Mouse (Mus musculus) embryo, embryonic 11.5 days (tissue): ENCODE results near the gene Piwil1.
"Not testable (repeated sequence)": the region's sequence is repeated elsewhere in the genome, so short reads cannot be mapped to it uniquely, and the experiment has no call there.

Source experiments
- DNase-seq: peaks from one replicate; pipeline ENCODE4 v3.0.0-alpha.2; 2012; ENCODE audit warnings: low read depth, low spot score

Gene Piwil1

DNA sequence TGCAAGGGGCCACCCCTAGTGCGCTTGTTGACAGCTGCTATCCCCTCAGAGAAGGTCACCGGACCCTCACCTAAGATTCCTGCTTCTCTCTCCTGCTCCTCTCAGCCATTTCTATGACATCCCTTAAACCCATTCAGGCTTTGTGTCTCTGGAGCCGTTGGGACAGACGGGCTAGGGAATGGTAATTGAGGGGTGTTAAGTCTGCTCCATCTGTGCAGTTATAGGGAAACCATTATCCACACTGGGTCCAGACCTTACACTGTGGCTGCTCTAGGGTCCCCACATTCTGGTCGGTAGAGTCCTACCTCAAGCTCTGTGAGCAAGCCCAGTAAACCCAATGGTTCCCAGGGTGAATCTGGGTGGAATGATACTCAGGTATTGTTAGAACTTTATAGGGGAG lies 6.6 kb downstream of the Piwil1 start:
- DNase-seq = no peak

DNA sequence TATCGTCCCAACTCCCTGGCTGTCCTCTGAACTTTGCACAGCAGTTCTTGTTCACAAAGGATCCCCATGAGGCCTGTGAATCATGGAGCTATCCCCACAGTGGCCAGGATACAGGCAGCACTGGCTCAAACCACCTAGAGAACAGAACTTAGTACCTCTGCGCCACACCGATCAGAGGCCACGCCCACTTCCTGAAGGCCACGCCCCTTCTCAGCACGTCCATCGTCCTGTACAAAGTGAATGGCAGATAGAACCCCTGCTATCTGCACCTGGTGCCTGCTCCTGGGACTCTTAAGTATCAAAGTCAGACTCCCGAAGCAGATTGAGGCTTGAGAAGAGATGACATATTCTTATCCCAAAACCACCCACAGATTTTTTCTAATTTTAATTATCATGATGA lies 8.3 kb downstream of the Piwil1 start:
- no peak for DNase-seq

DNA sequence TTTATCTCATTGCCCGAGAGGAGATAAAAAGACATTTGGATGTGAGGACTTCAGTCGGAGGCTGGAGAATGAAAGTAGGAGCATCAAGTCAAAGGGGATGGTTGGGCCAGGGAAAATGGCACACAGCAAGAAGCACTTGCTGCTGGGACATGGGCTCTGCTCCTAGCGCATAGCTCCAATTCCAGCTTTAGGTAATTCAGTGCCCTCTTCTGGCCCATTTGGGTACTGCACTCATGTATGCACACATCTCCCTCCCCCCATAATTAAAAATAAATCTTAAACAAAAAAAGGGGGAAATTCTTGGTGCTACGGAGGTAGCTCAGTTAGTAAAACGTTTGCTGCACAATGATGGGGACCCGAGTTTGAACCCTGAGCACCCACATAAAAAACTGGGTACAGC lies 9.5 kb downstream of the Piwil1 start:
- no peak for DNase-seq

DNA sequence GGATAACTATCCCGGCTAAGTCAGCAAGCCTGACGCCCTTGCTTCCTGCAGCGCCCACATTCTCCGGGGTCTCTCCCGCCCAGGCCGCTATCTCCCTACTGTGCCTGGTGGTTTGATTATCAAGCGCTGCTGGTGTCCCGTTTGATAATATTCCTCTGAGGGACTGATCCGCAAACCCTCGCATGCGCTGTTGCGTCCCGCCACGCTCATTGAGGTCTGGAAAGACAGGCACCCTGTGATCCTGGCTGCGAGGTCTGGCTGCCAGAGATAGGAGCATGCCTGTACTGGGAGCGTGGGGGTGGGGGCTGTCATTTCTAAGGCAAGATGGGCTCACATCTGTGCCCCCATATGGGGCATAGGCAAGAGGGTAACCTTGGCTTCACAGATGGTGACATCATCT lies 12.8 kb downstream of the Piwil1 start:
- DNase-seq = no peak

DNA sequence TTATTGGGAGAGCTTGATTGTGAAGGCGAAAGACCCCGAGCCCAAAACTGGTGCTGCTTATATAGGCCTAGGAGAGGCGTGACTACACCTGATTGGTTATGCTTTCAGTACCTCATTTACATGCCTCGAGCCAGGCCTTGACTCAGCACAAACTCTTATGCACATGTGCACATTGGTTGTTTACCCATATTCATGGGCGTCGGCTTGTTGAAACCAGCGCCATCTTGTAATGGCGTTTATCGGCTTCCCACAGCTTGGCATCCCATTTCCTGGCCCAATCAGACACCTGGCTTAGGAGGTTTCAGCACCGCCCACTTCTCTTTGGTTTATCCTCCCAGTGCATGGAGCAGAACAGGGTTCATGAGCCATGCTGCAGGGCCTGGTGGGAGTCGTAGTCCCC lies 18.1 kb downstream of the Piwil1 start:
- DNase-seq = not testable (repeated sequence)

DNA sequence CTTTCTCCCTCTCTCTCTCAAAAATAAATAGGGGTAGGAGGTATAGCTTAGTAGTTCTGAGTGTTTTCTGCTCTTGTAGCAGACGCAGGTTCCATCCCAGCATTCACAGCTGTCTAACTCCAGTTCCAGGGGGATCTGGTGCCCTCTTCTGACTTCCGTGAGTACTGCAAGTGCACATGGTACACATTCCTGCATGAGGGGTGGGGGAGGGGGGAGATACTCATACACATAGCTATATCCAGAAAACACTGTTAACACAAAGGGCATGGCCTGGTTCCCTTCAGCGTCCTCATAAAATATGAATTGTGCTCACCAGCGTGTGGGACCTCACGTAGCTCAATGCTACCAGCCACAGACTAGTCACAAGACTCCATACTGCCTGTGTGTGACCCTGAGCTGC lies 27.0 kb downstream of the Piwil1 start:
- DNase-seq = no peak

DNA sequence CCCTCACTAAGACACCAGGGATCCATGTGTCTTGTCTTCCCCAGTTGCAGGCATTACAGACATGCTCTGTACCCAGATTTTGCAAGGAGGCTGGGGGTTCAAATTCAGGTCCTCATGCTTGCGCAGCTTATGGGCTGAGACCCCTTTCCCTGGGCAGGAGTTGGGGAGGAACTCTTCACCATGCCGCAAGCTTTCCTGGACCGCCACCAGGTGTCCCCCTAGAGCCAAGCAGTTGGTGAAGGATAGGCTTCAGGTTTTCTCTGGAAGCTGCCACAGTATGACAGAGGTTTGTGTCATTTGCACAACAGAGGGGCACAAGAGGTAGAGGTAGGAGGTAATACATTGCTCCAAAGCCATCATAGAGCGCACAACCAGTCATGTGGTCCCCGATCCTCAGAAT lies 28.3 kb downstream of the Piwil1 start:
- DNase-seq = peak; percentile 26

DNA sequence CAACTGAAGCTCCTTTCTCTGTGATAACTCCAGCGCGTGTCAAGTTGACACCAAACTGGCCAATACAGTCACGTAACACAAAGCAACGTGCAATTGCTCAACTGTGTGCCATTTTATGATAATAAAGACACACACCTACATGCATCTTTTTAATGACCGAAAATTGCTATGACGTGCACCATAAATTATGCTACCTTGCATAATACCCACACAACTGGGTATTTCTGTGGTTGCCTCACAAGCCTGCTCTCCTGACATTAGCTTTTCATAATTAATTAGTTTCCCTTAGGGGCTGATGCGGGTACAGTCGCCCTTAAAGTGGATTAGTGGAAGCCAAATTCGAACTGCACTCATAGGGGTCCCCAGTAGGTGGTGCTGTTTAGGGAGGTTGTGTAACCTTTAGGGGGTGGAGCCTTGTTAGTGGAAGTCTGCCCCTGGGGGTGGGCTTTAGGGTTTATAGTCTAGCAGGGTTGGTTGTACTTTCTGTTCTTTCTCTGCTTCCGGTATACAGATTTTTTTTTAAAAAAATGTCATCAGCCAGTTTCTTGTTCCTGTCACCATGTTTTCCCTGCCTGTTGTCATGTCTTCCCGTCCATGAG lies 30.2 kb downstream of the Piwil1 start:
- no peak for DNase-seq

DNA sequence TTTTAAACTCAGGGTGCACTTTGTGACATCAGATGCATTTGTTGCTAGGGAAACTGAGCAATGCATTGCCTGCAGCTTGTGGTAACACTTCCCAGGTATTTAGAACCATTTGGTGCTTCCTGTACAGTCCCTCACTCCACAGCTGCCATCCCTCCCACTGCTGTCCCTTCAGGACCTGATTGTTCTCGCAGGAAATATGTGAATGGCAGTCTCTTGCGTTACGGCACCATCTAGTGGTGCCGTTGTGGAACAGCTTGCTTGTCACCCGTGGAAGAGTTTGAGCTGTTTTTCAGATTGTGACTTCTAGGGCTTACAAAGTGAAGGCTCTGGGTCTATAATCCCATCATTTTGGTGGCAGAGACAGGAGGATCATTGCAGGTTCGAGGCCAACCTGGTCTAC lies 31.6 kb downstream of the Piwil1 start:
- peak; percentile 74 for DNase-seq

DNA sequence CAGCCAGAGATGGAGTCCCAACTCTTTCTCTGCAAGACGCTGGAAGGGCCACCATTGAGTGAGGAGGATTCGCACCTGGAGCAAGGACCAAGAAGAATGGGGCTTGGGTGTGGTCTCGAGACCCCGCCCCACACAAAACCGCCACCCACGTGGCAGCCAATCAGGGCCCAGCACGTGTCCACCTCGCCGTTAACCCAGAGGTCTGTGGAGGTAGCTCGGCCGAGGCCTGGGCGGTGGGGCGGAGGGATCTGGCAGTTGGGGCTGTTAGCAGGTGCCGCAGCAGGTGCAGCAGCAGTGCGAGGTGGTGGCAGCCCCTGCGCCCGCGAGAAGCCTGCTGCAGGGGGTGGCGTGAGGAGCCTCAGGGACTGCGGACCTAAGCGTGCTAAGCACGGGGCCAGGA lies 33.6 kb downstream of the Piwil1 start:
- no peak for DNase-seq

DNA sequence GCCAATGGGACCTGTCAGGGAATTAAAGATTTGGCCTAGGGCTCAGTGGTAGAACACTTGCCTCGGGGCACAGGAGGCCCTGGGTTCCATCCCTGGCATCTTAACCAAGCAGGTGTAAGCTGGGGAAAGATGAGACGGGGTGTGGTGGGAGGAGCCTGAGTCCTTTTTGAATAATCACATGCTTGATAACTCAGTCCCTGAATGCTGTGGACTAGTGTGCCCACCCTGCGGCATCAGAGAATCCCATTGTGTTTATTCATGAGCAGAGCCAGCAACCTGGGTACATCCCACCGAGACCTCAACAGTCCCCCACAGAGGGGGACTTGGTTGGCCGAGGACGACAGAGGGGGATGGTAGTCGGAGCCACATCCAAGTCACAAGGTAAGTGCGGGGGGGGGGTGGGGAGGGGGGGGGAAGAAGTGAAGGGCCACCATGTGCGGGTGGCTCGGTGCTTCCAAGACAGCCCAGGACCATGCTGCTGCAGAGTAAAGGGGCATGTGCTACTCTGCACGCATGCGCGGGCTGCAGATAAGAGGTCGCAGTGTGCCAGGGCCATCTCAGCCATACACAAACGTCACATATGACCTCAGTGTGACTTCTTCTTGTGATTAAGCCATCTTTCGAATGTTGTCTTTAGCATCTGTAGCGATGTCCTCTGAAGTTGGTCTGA lies 37.0 kb downstream of the Piwil1 start:
- DNase-seq = no peak

DNA sequence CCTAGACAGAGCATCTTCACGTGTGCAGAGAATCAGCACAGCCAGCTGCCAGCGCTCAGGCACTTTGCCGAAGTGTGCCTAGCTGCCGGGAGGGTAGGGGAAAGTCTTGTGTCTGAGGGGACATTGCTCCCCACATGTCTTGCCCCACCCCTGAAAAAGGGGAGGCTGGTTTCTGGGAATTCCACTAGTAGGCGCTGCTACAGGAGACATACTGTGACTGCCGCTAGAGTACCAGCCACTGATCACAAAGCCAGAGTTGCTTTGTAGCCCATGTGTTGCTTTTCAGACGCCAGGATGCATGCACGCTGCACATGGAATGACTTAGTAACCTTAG lies 37.5 kb downstream of the Piwil1 start:
- DNase-seq = no peak

DNA sequence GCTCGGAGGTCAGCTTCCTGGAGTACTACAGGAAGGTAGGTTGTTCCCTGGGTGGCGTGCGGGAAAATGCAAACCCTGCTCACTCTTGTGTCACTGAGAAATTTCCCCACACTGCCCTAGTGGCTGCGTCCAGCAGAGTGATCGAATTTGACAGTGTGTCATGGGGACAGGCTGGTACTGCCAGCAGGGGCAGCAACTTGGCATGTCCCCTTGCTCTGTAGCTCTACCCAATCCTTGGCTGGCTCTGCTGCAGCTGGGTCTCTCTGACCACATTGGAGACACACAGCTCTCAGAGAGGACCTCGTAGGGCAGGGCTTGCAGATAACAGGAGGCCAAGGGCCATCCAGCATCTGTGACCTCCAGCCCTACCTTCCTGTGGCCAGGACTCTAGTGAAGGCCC lies 42.0 kb downstream of the Piwil1 start:
- DNase-seq = no peak

DNA sequence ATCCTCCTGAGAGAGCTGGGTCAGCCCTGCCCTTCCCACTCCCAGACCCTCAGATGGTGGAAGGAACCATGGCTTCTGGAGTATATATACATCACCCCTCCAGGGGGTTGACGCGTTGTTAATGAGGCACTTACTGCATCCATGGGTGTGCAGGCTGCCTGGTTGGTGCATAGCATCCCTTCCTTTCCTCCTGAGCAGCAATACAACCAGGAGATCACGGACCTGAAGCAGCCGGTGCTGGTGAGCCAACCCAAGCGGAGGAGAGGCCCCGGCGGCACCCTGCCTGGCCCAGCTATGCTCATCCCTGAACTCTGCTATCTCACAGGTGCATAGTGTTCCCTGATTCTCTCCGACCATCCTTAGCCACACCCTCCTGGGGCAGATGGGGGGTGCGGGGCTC lies 42.9 kb downstream of the Piwil1 start:
- no peak for DNase-seq

DNA sequence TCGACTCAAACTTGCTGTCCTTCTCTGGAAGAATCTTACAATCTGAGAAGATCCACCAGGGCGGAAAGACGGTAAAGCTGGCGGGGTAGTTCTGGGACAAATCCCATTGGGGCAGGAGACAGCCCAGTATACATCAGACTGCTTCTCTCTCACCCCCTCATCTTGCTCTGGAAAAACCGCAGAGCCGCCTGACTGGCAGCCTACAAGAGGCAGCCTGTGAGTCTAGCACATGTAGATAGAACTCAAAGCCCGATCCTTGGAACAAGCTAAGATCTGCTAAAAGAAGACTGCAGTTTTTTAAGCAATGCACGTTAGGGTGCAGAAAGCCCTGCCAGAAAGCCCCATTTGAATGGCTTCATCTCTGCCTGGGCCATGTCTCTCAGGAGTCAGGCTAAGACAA lies 43.9 kb downstream of the Piwil1 start:
- DNase-seq = no peak

DNA sequence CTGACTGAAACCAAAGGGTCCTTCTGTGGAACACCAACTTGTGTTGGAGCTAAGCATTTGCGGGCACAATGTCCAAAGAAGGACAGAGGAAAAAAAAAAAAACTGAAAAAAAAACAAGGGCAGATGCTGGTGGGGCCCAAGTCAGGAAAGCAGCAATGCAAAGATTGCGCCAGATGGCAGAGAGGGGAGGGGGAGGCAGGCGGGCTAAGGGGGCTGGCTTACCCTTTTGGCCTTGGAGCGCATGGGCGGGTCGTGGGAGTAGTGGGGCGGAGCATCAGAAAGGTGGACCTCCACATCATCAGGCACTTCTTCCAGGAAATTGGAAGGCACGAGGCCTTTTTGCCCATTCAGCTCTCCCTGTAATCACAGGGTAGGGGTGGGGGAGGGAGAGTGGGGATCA lies 58.8 kb downstream of the Piwil1 start:
- no peak for DNase-seq

DNA sequence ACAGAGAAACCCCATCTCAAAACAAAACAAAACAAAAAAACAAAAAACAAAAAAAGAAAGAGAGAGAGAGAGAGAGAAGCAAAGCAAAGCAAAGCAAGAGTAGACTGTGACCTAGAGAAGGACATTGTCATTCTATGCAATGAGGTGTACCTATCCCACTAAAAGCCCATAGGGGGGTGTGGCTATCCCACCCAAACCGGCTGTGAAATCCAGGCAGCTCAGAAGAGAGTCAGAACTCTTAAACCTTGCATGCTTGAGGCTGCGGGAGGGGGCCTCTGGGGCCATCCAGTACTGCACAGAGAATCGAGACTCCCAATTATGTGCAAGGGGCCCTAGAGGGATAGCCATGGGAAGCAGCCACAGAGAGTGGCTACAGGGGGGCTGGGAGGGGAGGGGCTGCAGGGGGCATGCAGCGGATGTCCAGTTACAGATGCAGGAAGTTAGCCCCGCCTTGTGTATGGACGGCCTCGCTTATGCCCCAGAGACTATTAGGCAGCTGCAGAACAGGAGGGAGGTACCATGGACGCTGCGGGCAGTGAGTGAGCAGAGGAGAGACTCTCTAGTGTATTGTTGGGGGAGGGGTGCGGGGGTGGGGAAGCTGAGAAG lies 66.8 kb downstream of the Piwil1 start:
- no peak for DNase-seq

DNA sequence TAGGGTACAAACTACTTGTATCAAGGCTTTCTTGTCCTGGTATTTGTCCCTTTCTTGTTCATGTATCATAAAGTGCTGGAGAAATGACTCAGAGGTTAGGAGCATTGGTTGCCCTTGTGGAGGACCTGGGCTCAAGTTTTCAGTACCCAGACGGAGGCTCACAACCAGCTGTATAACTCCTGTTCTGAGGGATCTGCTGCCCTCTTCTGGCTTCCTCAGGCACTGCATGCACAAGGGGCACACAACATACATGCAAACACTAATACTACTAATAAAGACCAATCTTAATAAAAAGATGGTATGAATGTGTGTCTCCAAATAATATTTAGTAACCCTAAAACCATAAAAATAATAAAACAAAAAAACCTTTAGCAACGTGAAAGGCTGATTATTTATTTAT lies 74.1 kb downstream of the Piwil1 start:
- DNase-seq = no peak

DNA sequence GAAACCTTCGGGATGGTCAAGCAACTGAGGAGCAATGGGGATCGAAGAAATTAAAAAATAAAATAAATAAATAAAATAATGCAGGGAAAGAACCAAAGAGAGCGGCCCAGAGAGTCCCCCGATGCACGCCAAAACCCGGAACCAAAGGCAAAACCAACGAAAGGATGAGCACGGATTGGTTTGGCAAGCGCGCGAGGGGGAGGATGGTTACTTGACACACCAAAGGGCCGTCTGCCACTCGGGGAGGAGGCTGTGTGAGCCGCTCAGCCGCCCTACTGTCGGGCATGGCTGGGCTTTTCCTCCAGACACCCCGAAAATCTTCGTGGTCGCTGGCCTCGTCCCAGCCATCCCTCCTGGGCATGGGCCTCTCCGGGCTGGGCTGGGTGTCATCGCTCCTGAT lies 79.3 kb downstream of the Piwil1 start:
- no peak for DNase-seq

DNA sequence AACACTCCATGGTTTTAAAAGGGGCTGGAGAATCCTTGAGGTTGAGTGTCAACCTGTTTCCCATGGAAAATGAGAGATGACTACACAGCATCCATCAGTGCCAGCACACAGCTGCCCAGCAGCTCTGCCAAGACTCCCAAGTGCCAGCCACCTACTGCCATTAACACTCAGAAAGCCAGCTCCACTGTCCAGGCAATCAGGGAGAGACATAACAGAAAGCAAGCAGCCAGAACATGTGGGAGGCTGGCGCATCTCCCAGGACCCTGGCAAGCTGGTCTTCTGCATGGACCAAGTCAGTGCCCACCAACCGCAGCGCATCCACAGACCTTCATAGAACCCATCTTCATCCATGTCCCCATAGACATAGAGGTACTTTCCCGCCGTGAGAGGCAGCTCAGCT lies 98.3 kb downstream of the Piwil1 start:
- DNase-seq = no peak
